Mouse (Mus musculus) bone marrow macrophage, adult 2 months (primary cell): ENCODE measurements around the gene Pold1.

Experiments
- CTCF ChIP-seq: IDR thresholded peaks from 2 replicates; pipeline ENCODE4 v1.5.1; 2012; ENCODE audit warnings: low read depth, mild to moderate bottlenecking, low read length, moderate library complexity
- POLR2A ChIP-seq: IDR thresholded peaks from 2 replicates; pipeline ENCODE4 v1.6.1; 2012; ENCODE audit warnings: mild to moderate bottlenecking, low read depth, low read length, borderline replicate concordance

- TF ChIP-seq CTCF (no peak), POLR2A (no peak)
Measured at GRCm38 (mm10) chr7:44534656-44535441, 13.8 kb downstream of the Pold1 start.
